Mouse (Mus musculus) lung, adult 2 months (tissue): ENCODE results near the gene Ptpn7.

Experiments
- CTCF ChIP-seq: fragments of 200-500 bp; IDR thresholded peaks from 2 replicates; pipeline ENCODE4 v1.5.1; 2011; ENCODE audit warnings: mild to moderate bottlenecking, low read length, control low read depth; ENCODE audit not compliant: insufficient read depth
- POLR2A ChIP-seq: fragments of 200-500 bp; IDR thresholded peaks from 2 replicates; pipeline ENCODE4 v1.6.1; 2011; ENCODE audit warnings: low read depth, mild to moderate bottlenecking, control low read depth, low read length, borderline replicate concordance; ENCODE audit errors: extremely low read depth

DNA sequence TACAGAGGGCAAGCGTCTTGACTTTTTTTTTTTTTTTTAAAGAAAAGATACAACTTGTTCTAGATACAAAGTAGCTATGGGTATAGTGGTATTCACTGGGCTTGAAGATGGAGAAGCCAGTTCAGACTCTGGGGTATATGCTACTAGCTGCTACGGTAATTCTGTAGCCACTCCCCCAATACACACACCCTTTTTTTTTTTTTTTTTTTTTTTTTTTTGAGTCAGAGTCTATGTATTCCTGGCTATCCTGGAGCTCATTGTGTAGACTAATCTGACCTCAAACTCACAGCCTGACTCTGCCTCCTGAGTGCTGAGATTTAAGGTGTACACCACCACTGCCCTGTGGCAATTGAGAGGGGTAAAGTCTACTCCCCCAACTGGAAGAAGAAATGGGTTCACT lies 10.0 kb downstream of the Ptpn7 start:
- TF ChIP-seq CTCF (no peak), POLR2A (no peak)
